ENCODE assay signal across 4 mouse cellular contexts in genomic region chr12:77524014-77524413, GRCm38 (mm10).
A peak's percentile ranks its signal among the peaks of the same experiment; 100 is the strongest.
DNase-seq lines count a peak whose midpoint lies in the region.

No protein-coding gene starts in this region.

- DNase-seq in B cell, adult 2 months, result peak; percentile 57 to 60
- peak; percentile 11 for DNase-seq in heart, adult 11 months
- peak; percentile 52 to 54 for DNase-seq in spleen, postnatal 36 days (ENCODE audit: low spot score in 2 of 2)
- DNase-seq in spleen, postnatal 4 days (ENCODE audit: low spot score in 2 of 2), result peak; percentile 5 to 22

Comparison
In these comparisons a context has a peak if more than half of its experiments do, and no peak if none do; other contexts are left out.
1. Peak in every context shown above with its lines: DNase-seq.